Mouse (Mus musculus) cerebellum, postnatal 10 days (tissue): Measurements from ENCODE around the gene Idh2.

Experiments
- DNase-seq, 2 experiments: peaks; one replicate each; pipeline ENCODE4 v3.0.0; 2021; ENCODE audit warnings: mixed read lengths in 2 of 2

The Idh2 gene

DNA sequence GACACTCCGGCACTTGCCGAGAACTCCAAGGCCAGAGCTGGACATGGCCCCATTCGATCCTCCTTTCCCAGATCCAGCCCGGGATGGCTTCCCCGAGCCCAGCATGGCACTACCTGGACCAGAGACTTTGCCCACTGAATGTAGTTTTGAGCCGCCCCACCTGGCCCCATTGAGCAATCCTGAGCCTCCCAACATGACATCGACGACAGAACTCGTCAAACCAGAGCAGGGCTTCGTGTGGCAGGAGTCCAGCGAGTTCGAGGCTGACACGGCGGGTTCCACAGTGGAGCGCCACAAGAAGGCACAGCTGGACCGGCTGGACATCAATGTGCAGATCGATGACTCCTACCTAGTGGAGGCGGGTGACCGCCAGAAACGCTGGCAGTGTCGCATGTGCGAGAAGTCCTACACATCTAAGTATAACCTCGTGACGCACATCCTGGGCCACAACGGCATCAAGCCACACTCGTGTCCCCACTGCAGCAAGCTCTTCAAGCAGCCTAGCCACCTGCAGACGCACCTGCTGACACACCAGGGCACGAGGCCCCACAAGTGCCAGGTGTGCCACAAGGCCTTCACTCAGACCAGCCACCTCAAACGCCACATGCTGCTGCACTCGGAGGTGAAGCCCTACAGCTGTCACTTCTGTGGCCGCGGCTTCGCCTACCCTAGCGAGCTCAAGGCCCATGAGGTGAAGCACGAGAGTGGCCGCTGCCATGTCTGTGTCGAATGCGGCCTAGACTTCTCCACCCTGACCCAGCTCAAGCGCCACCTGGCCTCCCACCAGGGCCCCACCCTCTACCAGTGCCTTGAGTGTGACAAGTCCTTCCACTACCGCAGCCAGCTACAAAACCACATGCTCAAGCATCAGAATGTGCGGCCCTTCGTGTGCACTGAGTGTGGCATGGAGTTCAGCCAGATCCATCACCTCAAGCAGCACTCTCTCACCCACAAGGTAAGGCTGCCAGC is 33.3 kb downstream of the Idh2 start:
- DNase-seq: no peak

DNA sequence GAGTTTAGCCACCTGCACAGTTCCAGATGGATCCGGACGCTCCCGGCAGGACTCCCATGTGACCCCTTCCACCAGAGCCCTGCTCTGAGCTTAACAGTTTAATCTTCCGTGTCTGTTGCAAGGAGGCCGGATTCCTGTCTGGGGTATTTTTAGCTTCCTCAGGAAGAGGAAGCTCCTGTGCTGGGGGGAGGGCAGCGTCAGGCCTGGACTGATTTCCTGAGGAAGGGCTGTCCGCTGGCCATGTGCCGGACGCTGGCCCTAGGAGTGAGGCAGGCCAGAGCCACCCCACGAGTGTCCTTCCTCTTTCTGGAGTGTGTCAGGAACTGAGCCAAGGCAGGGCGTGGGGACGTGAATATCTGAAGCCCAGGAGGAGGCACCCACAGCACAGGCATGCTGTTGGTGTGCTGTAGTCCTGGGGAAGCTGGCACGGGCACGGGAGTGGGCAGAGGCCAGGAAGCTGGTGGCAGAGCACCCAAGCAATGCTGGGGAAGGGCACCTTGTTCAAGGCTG is 36.3 kb downstream of the Idh2 start:
- DNase-seq: peak; percentile 93 to 96

DNA sequence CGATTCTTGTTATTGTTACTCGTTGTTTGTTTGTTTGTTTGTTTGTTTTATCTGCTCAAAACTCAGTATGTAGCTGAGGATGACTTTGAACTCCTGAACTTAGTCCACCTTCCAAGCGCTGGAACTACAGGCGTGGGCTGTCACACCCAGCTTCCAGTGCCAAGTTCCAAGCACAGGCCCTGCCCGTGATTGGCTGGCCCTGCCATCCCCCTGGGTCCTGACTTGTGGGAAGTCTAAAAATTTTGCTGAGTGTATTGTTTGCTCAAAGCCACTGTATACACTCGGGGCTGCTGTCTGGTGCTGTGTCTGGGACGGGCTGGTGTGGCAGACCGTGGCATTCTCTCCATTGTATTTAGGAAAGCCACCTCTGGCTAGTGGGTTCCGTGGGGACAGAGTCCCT is 37.4 kb downstream of the Idh2 start:
- DNase-seq: no peak

DNA sequence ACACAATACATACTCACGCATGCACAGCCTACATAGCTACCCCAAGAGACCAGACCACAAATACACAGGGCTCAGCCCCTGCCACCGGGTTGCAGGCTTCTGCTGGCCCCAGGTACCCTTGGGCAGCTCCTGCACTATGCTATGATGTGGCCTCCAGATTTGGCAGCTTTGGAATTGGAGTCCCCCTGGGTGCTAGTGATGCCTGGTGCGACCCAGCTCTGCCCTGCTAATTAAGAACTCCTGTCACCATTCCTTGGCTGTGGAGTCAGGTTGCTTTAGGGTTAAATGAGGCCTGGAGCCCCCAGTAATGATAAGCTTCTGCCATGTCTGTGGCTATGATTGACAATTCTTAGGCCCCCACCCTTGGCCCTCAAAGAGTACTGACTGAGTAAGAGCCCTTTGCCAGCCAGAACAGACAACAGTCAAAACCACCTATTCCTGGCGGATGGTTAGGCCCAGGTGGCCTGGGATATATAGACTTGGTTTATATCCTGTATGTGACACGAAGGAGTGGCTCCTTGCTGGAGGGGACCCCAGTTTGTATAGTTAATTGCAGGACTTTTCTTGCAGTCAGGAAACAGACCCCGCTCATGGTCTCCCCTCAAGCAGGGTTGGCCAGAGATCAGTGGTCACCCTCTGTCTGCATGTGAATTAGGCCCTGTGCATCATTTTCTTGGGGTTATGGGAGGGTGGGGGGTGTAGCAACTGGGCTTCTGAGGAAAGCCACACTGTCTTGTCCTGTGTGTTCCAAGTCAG is 38.1 kb downstream of the Idh2 start:
- DNase-seq: no peak

DNA sequence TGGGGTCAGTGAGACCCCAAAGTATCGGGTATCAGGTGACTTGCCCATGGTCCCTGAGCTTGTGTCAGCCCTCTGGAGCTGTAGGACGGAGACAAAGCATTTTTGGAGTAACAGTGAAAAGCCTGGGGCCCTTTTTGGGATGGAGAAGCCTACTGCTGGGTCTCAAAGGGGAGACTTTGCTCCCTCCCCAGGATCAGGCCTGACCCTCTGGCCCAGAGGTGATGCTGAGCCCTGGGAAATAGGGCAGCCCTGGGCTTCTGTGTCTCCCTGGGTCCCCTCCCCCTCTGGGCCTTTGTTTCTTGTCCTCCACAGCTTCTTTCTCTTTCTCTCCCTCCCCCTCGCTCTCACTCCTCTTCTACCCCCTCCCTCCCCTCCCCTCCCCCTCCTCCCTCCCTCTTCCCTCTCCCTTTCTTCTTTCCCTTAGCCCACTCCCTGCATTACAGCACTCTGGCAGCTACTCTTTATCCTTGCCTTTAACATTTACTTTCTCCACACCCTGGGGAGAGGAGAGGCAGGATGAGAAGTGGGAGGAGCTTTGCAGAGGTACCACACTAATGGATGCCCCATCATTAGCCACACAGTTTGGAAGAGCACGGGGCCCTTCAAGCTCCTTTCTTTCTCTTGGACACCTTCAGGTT is 39.1 kb downstream of the Idh2 start:
- no peak for DNase-seq

DNA sequence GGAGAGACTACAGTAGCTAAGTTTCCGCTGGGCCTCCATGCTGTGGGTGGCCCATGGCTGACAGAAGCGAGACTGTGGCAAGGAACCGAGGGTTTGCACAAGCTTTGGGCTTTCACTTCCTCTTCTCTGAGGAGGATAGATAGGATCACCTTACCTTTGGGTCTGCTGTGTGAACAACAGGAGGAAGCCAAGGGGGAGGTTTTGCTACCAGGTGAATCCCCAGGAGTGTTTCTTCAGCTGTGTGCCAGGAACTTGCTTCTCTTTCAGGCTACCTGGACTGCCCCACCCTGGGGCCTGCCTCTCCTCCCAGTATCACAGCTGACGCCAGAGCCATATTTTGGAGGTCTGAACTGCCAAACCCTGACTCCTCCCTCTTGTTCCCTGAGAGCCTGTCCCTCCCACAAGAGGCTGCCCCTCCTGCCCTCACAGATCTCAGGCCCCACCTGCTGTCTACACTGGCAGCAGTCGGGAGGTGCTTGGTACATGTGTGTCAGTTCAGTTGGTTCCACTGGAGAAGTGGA is 40.2 kb downstream of the Idh2 start:
- DNase-seq: no peak

DNA sequence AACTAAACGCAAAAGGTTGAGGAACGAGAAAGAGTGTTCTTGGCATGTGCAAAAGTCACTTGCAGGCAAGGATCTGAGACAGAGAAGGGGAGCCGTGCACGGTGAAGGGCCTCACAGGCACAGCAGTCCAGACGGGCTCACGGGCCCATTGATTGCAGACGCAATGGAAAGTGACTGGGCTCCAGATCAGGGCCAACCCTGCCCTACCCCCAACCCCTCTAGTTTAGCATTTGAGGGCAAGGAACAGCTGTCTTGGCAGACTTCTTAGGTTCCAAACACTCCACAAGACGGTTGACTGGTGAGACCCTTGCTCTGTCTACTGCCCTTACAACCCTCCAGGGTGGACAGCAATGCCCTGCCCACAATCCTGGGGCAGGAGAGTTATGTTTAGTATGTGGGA is 41.7 kb downstream of the Idh2 start:
- DNase-seq: no peak

DNA sequence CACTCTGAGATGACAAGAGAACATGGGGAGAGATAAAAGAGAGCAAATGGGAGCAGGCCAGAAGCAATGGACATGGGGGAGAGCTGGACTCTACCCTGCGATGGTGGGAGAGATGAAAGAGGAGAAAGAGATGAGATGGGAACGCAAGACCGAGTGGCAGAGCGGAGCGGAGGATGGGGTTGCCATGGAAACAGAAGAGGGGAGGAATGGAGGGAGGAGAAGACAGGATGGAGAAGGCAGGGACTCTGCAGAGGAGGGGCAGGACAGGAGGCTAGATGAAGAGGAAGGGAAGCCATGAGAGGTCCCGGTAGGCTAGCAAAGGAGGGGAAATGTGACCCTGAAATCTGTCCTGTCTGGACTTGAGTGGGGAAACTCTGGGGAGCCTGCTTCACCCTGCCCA is 42.9 kb downstream of the Idh2 start:
- DNase-seq: peak; percentile 60

DNA sequence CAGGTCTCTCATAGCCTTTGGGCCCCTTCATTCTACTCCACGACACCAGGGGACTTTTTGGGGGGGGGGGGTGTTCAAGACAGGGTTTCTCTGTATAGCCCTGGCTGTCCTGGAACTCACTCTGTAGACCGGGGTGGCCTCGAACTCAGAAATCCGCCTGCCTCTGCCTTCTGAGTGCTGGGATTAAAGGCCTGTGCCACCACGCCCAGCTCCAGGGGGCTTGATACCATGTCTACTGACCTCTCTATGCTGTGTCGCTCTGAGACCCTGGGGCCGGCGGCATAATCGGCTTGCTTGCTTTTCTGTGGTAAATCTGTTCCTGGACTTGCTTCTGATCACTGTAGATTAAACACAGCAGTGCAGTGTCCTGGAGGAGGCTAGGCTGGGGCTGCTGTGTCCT is 44.0 kb downstream of the Idh2 start:
- DNase-seq: no peak

DNA sequence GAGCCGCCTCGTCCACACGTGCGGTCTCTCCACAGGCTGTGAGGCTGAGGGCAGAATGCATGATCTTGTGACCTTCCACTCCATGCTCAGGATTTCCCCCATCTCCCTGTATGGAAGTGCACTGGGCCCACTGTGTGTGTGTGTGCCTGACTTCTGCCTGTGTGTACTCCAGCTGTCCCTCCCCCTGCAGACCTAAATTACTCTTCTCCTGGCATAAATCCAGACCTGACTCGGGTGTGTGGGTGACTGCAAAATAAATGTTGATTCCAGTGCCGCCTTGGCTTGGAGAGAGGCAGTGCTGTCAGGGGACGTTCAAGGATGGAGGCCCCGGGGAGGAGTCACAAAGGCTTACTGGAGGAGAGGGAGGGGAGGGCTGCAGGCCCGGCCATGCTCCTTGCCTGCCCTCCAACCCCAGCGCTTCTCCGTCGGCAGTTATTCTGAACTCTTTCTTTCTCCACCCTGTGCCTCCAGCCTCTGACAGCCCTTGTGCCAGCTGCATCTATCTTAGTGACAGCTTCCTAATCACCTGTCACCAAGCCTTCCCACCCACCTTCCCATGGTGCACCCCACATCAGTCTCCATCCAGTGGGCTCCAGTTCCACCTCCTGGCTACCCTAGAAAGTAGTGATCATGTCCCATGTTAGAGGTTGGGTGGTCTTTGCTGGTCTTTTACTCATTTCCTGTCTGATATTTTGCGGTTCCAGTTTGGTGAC is 45.4 kb downstream of the Idh2 start:
- peak in 1 of 2 experiments; percentile 60 for DNase-seq

DNA sequence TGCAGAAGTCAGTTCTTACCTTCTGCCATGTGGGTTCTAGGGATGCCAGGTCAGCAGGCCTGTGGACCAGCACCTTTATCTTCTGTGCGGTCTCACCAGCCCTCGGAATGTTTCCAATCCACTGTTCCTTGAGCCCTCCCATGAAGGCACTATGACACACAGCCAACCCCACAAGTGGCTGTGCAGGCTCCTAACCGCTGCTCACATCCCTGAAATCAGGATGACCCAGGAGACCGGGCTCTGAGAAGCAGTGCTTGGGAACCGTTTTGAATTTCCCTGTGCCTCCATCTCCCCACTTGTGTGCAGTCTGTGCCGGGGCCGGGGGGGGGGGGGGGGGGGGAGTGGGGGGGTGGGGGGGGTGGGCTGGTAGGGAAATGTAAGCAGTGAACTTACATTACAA is 46.9 kb downstream of the Idh2 start:
- no peak for DNase-seq

DNA sequence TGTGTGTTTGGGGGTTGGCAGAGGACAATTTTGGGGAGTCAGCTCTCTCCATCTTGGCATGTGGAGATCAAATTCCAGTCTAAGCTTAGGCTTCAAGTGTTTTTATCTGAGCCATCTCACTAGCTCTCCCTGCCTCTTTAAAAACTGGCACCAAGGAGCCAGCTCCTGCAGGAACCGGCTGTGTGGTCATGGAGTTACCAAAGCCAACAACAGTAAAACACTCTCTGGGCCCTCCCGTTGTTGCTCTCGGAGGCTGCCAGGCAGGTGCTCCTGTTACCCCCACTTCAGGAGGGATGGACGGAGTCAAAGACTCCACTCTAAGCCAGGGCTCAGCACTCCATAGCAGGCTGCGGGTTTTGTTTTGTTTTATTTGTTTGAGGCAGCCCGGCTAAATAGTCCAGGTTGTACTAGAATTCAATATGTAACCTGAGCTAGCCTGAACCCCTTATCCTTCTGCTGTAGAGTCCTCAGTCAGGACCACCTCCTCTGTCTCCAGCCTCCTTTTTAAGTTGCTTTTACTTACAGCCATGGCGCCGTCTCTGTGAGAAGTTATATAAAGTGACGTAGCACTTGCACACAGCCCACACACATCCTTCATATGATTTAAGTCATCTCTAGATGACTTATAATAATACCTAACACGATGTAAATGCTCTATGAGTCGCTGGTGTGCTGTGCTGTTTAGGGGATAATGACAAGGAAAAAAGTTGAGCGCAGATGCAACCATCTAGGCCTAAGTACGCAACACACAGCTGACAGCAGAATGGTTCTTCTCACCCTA is 48.3 kb downstream of the Idh2 start:
- DNase-seq: no peak

DNA sequence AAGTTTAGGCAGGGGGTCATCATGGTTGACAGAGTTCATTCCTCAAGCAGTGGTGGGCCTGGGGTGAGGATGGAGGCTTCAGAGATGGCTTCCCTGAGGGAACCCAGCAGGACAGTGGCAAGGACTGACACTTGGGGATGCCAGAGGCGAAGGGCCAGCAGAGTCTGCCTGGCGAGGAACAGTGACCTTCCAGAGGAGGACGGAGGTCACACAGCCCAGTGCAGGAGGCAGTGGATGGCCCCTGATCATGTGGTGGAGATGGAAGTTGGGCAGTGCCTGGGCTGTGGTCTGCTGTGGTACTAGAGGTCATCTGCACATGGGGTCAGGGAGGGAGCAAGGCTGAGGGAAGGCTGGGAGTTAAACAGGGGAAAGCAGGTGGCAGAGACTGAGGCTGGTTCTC is 49.9 kb downstream of the Idh2 start:
- DNase-seq: no peak

DNA sequence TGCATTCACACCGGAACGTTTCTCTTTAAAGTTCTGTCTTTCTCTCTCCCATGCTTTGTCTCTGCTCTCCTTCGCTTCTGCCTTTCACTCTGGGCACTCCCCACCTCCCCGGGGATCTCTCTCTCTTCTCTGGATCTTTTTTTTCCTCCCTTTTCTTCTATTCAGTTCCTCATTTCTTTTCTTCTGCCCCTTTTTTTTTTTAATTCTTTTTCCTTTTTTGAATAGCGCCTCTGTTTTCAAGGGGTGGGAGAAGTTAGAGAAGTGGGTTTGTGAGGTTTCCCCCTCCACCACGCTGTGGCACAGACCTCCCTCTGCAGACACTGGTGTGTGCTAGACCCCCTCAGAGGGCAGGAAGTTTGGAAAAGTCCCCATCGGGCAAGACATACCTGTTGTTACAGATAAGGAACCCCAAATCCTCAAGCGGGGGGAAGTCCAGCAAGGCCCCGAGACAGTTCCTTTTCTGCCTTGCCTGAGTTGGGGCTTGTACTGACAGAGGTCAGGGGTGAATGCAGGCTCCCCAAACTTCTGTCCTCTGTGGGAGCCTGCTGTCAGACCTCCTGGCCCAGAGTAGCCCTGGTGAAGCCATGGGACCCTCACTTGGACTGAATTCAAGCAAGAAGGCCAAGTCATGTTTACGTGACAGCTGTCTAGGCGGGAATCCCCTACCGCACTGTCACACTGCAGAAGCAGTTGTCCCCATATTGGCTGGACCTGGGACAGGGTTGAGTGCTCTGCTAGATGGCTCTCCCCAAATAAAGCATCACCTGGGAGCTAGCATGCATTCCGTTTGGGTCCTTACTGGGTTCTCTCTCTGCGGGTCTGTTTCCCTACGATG is 51.1 kb downstream of the Idh2 start:
- peak; percentile 57 to 65 for DNase-seq

DNA sequence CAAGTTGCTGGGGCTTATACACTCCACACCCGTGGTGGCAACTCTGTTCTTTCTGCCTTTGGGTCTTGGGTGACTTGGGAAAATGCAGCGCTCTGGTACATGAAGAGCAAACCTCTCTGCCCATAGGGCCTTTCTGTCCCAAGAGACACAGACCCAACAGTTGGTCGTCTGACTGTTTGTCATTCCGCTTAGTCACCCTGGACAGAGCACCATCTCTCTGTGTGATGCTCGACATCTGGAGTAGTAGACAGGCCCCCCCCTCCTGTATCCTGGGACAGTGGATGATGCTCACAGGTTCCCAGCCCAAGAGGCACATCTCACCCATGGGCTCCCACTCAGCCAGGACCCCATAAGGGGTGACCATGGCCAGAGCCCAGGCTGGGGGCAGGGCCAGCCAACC is 51.9 kb downstream of the Idh2 start:
- DNase-seq: no peak

DNA sequence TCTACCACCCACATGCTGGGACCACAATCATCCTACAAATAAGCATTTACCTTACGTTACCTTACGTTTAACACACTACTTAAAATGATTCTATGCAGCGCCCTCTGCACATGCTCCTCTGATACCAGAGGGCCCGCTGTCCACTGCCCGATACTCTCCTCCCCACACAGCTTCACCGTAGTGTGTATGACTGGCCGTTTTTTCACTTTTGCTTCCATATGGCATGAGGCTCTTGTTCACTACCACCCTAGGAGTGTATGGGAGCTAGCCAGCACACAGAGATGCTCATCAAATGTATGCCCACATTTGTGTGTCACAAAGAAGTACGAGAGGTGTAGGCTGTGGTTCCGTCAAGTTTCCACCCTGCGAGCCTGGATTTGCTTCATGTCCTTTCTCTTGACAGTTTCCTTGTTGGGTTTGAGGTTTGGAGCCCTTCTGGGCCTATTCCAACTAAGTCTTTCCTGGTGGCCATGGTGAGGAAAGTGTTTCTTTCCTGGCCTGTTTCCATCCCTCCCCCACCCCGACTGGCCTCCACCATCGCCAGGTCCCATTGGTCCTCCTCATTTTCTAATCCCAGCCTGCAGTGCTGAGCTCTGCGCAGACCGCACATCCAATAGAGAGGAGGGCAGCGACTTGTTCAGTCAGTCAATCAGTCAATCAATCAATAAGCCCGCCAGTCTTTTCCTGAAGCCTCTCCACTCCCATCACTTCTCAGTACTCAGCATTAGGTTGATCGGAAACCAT is 52.9 kb downstream of the Idh2 start:
- peak; percentile 80 to 87 for DNase-seq

DNA sequence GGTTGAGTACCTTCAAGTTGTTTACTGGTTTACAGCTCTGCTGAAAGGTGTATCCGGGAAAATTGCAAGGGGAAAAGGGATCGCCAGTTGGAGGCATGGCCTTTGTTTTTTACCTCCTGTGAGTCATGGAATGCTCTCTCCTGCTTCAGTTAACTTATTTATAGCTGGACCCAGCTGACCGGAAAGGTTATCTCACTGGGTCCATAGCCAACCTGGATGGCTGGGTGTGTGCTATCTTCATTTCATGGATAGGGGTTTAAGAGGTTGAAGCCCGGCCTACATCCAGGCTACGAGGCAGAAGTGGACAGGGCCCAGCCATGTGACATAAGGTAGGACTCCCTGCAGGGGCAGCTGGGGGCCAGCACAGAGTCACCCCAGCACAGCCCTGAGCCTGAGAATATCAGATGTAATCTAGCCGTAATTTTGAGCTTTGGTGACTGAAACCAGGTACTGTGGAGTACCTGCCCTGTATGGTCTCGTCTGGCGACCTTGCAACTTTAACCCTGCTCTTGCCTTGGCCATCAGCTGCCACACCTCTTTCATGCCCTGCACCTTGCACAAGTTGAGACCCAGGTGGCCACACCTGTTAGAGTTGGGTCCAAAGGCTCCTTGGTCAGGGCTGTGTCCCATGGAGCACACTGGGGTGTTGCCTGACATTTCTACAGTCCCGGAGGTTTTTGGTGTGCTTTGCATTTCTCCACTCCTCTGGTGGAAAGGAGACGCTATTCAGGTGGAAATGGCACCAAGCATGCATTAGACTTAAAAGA is 55.0 kb downstream of the Idh2 start:
- DNase-seq: no peak

DNA sequence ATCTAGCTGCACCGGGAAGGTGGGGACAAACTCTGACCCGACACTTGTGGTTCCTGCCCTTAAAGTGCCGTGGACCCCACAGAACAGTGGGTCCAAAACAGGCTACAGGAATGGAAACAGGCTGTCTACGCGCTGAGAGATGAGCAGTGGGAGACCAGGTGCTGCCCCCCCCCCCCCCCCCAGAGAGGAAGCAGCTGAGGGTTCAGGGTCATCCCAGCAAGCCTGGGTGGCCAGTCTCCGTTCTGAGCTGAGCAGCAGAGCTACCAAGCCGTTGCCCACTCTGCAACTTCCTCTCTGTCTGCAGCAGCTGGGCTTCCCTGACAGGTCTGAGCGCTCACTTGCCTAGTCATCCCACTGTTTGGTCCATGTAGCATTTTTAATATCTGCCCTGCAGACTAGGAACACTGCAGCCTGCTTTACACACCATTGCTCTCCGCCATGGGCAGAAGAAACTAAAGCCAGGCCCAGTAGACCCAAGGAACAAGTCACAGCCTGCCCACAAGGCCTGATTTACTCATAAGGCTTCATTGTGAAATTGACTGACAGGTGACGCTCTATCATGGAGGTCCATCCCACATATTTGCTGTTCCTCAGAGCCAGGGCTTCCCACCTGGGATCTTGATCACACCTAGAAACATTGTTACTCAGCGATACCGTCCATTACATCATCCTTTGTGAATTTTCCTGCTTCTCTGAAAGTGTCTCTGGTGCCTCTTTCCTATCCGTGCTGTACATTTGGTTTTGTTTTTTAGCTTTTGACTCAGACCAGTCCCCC is 55.9 kb downstream of the Idh2 start:
- DNase-seq: no peak
